Mouse (Mus musculus): ENCODE measurements around the gene Gm20388.

Gm20388 gene

GRCm38 (mm10) chr8:119910547-119911257, at the start of gene Gm20388:
TSS of gene Gm20388 (plus strand) at chr8:119910841.
- peak; percentile 86 to 89 for DNase-seq (ENCODE audit: low spot score in 2 of 2)

- peak; percentile 97 for DNase-seq (ENCODE audit: low spot score in 2 of 2)
Observed at GRCm38 (mm10) chr8:119861706-119862389, 48.8 kb upstream of the Gm20388 start, which contains the start of gene Klhl36. TSS of gene Klhl36 (plus strand) at chr8:119862266.

- DNase-seq (ENCODE audit: low spot score in 2 of 2) = no peak
Observed at GRCm38 (mm10) chr8:119862390-119862734, 48.3 kb upstream of the Gm20388 start.

- no peak for DNase-seq (ENCODE audit: low spot score in 2 of 2)
Observed at GRCm38 (mm10) chr8:119862749-119863148, 47.9 kb upstream of the Gm20388 start.

GRCm38 (mm10) chr8:119869616-119870015, 41.0 kb upstream of the Gm20388 start:
- no peak for DNase-seq (ENCODE audit: low spot score in 2 of 2)

- DNase-seq (ENCODE audit: low spot score in 2 of 2) = no peak
Observed at GRCm38 (mm10) chr8:119873181-119873580, 37.5 kb upstream of the Gm20388 start.

GRCm38 (mm10) chr8:119881301-119881700, 29.3 kb upstream of the Gm20388 start:
- no peak for DNase-seq (ENCODE audit: low spot score in 2 of 2)

- no peak for DNase-seq (ENCODE audit: low spot score in 2 of 2)
Observed at GRCm38 (mm10) chr8:119881917-119882316, 28.7 kb upstream of the Gm20388 start.

GRCm38 (mm10) chr8:119883281-119883680, 27.4 kb upstream of the Gm20388 start:
- no peak for DNase-seq (ENCODE audit: low spot score in 2 of 2)

- DNase-seq (ENCODE audit: low spot score in 2 of 2) = no peak
Observed at GRCm38 (mm10) chr8:119885612-119886011, 25.0 kb upstream of the Gm20388 start.

GRCm38 (mm10) chr8:119887130-119887529, 23.5 kb upstream of the Gm20388 start:
- DNase-seq (ENCODE audit: low spot score in 2 of 2) = peak; percentile 22 to 27

GRCm38 (mm10) chr8:119888012-119888411, 22.6 kb upstream of the Gm20388 start:
- DNase-seq (ENCODE audit: low spot score in 2 of 2) = no peak

- no peak for DNase-seq (ENCODE audit: low spot score in 2 of 2)
Observed at GRCm38 (mm10) chr8:119897069-119897468, 13.6 kb upstream of the Gm20388 start.

GRCm38 (mm10) chr8:119897933-119898332, 12.7 kb upstream of the Gm20388 start:
- no peak for DNase-seq (ENCODE audit: low spot score in 2 of 2)

GRCm38 (mm10) chr8:119901349-119901748, 9.3 kb upstream of the Gm20388 start:
- no peak for DNase-seq (ENCODE audit: low spot score in 2 of 2)

- DNase-seq (ENCODE audit: low spot score in 2 of 2) = no peak
Observed at GRCm38 (mm10) chr8:119901952-119902351, 8.7 kb upstream of the Gm20388 start.

- DNase-seq (ENCODE audit: low spot score in 2 of 2) = no peak
Observed at GRCm38 (mm10) chr8:119904323-119904911, 6.2 kb upstream of the Gm20388 start.

GRCm38 (mm10) chr8:119909944-119910546, 596 bp upstream of the Gm20388 start, which contains the start of gene Usp10:
TSS of gene Usp10 (plus strand) at chr8:119910360.
- no peak for DNase-seq (ENCODE audit: low spot score in 2 of 2)

GRCm38 (mm10) chr8:119911258-119911962, 769 bp downstream of the Gm20388 start:
- no peak for DNase-seq (ENCODE audit: low spot score in 2 of 2)

- no peak for DNase-seq (ENCODE audit: low spot score in 2 of 2)
Observed at GRCm38 (mm10) chr8:119912643-119913042, 2.0 kb downstream of the Gm20388 start.

- DNase-seq (ENCODE audit: low spot score in 2 of 2) = no peak
Observed at GRCm38 (mm10) chr8:119913181-119913580, 2.5 kb downstream of the Gm20388 start.

- no peak for DNase-seq (ENCODE audit: low spot score in 2 of 2)
Observed at GRCm38 (mm10) chr8:119914161-119914560, 3.5 kb downstream of the Gm20388 start.
